Mouse (Mus musculus) stomach, postnatal 0 days (tissue): ENCODE measurements around the gene C130074G19Rik.

Experiments used
- CTCF ChIP-seq: IDR thresholded peaks from 2 replicates; pipeline ENCODE4 v1.5.1; 2016; ENCODE audit warnings: antibody characterized with exemption, low read depth, mild to moderate bottlenecking, moderate library complexity
- EP300 ChIP-seq: optimal IDR thresholded peaks from 2 replicates; pipeline ENCODE3; 2016; ENCODE audit warnings: antibody characterized with exemption

DNA sequence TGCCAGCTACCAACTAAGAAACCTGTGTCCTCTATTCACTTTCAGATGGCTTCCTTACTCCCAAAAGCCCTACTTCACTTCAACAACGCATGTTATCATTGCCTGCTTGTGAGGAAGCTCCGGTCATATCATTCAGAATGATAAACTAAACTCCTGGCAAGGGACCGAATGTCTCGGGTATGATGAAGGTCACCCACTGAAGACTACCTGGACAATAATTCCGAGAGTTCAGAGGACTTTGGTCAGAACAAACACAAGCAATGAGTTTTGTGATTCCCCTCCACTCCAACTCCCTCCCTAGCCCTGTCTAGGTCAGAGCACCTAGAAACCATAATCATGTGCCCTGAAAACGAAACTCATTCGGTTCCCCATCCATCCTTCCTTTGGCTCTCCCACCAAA, 1.2 kb downstream of the C130074G19Rik start:
- TF ChIP-seq CTCF (no peak), EP300 (no peak)
